Mouse (Mus musculus) T-cell, adult 2 months (primary cell): ENCODE measurements around the gene Lrrfip2.

ENCODE experiments used
- DNase-seq: peaks from one replicate; pipeline ENCODE4 v3.0.0; 2022; ENCODE audit warnings: low spot score

Gene Lrrfip2

GRCm38 (mm10) chr9:111166612-111167011 lies 49.2 kb downstream of the Lrrfip2 start:
- DNase-seq, result no peak

- DNase-seq, result no peak
Observed at GRCm38 (mm10) chr9:111170430-111170829, 53.0 kb downstream of the Lrrfip2 start.

GRCm38 (mm10) chr9:111174071-111174470 lies 56.7 kb downstream of the Lrrfip2 start:
- no peak for DNase-seq

- DNase-seq, result no peak
Observed at GRCm38 (mm10) chr9:111178971-111179370, 61.6 kb downstream of the Lrrfip2 start.

- DNase-seq, result no peak
Observed at GRCm38 (mm10) chr9:111182176-111182575, 64.8 kb downstream of the Lrrfip2 start.

- no peak for DNase-seq
Observed at GRCm38 (mm10) chr9:111184929-111185328, 67.5 kb downstream of the Lrrfip2 start.

GRCm38 (mm10) chr9:111186861-111187260 lies 69.5 kb downstream of the Lrrfip2 start:
- no peak for DNase-seq

GRCm38 (mm10) chr9:111188731-111189130 lies 71.3 kb downstream of the Lrrfip2 start:
- no peak for DNase-seq

- DNase-seq, result no peak
Observed at GRCm38 (mm10) chr9:111193211-111193610, 75.8 kb downstream of the Lrrfip2 start.

- DNase-seq, result no peak
Observed at GRCm38 (mm10) chr9:111197116-111197515, 79.7 kb downstream of the Lrrfip2 start.

- no peak for DNase-seq
Observed at GRCm38 (mm10) chr9:111197712-111198111, 80.3 kb downstream of the Lrrfip2 start.

- no peak for DNase-seq
Observed at GRCm38 (mm10) chr9:111198332-111198731, 80.9 kb downstream of the Lrrfip2 start.

- no peak for DNase-seq
Observed at GRCm38 (mm10) chr9:111200208-111200607, 82.8 kb downstream of the Lrrfip2 start.

- no peak for DNase-seq
Observed at GRCm38 (mm10) chr9:111204601-111205375, 87.4 kb downstream of the Lrrfip2 start.

GRCm38 (mm10) chr9:111207683-111208082 lies 90.3 kb downstream of the Lrrfip2 start:
- no peak for DNase-seq

- no peak for DNase-seq
Observed at GRCm38 (mm10) chr9:111208185-111208584, 90.8 kb downstream of the Lrrfip2 start.

GRCm38 (mm10) chr9:111209158-111209699 lies 91.8 kb downstream of the Lrrfip2 start:
- DNase-seq, result no peak

- DNase-seq, result no peak
Observed at GRCm38 (mm10) chr9:111210412-111210811, 93.0 kb downstream of the Lrrfip2 start.

GRCm38 (mm10) chr9:111211122-111212041 lies 94.0 kb downstream of the Lrrfip2 start:
- DNase-seq, result no peak

GRCm38 (mm10) chr9:111213501-111213900 lies 96.1 kb downstream of the Lrrfip2 start:
- DNase-seq, result no peak

GRCm38 (mm10) chr9:111216424-111216823 lies 99.0 kb downstream of the Lrrfip2 start:
- DNase-seq, result no peak

- DNase-seq, result no peak
Observed at GRCm38 (mm10) chr9:111220551-111221080, 103.2 kb downstream of the Lrrfip2 start.
